Mouse (Mus musculus): Measurements from ENCODE around the gene Barhl1.

GRCm38 (mm10) chr2:28902291-28902690 is 14.2 kb downstream of the Barhl1 start:
- TF ChIP-seq ZNF384 (IDR thresholded peaks at IDR 0.05; ENCODE audit: low read depth, low read length) (no peak), CHD2 (IDR thresholded peaks at IDR 0.05; ENCODE audit: low read depth, low read length) (no peak), ZC3H11A (IDR thresholded peaks at IDR 0.05; ENCODE audit: borderline replicate concordance, low read depth, low read length) (no peak)

Measured in ES-E14 (cell line).